Mouse (Mus musculus) CD4-positive, CD25-positive, alpha-beta regulatory T cell, adult 2 months (primary cell): ENCODE data around the gene Ccnc.

Source experiments
- DNase-seq: peaks from one replicate; pipeline ENCODE4 v3.0.0-alpha.2; 2012; ENCODE audit warnings: low read depth, low spot score

Ccnc gene

DNA sequence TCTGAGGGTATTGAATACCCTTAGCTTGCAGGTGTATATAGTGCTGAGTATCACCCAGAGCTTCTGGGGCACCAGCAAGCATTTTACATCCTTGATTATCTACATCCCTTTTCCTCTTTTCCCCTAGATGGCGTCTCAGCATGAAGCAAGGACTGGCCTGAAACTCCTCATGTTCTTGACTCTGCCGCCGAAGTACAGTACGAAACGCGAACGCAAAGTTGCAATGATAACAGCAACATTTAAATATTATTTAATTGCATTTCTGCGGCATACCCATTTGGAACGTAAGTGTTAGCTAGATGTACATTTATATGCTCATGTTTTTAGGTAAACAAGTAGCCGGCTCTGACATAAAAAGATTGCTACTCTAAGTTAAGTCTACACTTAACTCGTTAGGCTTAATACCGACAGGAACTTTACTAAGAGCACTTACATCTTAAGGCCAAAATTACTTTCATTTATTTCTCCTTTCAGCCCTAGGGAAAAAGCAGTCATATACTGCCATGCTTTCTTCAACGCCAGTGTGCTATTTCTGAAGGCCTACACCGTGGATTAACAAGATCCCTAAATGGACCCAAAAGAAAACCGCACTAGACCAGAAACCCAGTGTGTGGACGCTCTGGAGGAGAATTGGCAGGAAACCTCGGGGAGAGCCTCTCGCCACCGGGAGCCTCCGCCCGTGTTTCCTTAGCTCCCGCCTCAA is 438 bp upstream of the Ccnc start:
- DNase-seq, result peak; percentile 73

DNA sequence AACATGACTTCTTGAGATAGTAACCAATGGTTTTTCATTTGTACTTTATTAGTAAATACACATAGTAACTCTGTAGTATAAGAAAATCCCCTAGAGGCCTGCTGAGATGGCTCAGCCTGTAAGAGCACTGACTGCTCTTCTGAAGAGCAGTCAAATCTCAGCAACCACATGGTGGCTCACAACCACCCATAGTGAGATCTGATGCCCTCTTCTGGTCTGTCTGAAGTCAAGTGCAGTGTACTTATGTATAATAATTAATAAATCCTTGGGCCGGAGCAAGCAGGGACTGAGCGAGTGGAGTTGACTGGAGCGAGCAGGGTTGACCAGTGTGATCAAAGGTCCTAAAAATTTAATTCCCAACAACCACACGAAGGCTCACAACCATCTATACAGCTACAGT is 11.7 kb downstream of the Ccnc start:
- peak; percentile 21 for DNase-seq

- peak; percentile 16 for DNase-seq
Observed at GRCm38 (mm10) chr4:21744142-21744541, 16.6 kb downstream of the Ccnc start.

GRCm38 (mm10) chr4:21745723-21746122 is 18.2 kb downstream of the Ccnc start:
- DNase-seq, result no peak

DNA sequence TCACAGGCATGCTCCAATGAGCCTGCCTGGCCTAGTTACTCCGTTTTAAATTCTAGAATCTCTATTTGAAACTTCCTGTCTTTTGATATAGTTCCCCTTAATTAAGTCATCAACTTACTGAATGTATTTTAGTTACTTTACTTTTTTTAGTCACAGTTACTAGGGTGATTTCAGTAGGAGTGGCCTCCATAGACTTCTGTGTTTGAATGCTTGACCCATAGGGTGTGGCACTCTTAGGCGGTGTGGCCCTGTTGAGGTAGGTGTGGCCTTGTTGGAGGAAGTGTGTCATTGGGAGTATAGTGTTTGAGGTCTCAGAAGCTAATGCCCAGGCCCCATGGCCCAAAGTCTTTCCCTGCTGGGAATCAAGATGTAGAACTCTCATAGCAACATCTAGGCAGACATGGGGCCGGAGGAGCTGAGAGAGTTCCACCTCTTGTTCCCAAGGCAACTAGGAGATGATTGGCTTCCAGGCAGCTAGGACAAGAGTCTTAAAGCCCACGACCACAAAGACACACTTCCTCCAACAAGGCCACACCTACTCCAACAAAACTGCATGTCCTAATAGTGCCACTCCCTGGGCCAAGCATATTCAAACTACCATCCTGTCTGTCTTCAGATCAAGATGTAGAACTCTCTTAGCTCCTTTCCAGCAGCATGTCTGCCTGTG is 27.8 kb downstream of the Ccnc start:
- peak; percentile 15 for DNase-seq

DNA sequence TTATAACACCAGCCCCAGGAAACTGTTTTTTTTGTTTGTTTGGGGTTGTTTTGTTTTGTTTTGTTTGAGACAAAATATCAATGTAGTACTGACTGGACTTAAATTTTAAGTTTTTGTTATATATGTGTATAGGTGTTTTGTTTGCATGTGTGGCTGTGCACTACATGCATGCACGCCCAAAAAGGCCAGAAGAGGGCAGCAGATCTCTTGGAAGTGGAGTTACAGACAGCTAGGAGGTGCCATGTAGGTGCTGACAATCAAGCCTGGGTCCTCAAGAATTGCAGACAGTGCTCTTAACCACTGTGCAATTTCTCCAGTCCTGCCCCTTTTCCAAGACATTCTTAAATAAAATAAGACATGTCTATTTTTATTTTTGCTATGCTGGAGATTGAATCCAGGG is 31.4 kb downstream of the Ccnc start:
- DNase-seq, result peak; percentile 31

DNA sequence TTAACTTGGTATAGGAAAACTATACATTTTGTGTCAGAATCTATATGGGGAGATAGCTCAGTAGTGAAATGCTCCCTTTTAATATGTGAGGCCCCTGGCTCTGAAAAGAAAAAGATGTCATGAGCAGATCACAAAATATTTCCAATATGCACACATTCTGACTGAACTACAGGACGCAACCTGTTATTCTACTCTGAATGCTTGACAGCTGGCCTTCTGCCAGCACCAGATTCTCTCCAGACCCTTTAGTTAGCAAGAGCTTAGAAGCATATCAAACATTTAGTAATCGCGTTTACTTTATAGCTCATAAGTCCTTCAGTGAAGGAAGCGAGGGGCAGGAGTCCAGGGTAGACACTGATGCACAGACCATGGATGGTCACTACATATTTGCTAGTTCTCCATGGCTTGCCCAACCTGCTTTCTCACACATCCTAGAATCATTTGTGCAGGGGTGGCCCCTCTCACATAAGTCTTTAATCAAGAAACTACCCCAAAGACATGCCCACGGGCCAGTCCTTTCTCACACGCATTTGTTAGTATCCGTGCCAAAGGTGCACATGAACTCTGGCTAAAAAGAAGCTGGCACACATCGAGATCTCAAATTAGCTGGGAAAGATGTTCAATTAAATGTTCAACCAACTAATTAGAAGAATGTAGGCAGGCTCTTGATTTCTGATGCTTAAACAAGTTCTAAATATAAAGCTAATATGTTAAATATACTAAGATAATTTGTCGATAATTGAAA is 34.1 kb downstream of the Ccnc start:
- DNase-seq, result no peak

DNA sequence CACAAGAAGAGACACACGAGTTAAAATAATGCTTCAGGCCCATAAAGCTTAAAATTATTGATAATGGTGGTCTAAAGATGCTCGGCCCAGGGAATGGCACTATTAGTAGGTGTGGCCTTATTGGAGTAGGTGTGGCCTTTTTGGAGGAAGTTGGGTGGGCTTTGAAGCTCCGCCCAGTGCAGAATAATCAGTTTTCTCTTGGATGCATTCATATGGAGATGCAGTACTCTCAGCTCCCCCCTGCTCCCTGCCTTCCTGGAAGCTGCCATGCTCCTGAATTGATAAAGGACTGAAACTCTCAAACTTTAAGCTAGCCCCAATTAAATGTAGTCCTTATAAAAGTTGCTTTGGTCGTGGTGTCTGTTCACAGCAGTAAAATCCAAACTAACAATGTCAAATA is 36.3 kb downstream of the Ccnc start:
- no peak for DNase-seq

DNA sequence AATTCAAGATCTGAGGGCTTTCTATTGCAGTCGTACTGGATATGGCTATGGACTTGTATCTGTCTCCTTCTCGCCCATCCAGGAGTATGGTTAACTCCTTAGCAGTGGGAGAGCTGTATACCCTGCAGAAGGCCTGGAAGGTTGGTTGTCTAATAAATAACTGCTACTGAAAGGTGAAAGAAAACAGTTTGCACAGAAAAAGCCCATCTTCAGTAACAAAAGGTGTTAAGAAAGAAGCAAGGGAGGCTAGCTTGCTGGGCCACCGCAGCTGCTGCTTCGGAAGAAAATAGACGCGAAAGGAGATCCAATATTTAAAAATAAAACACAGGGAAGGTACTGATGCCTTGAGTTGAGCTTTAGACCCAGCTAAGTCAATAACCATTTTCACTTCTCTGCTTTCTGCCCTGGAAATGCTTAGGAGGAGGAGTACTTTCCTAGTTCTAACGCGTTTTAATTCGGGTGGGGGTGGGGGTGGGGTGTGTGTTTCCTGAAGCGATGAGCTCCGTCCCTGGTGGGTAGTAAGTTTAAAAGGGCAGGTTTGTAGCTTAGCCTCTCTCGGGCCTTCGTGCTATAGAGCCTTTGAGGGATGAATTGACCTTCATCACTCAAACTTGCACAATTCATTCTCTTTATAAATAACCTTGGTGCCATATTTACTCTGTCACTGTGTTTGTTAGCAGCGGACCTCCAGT is 38.8 kb downstream of the Ccnc start:
- DNase-seq, result no peak

- peak; percentile 84 for DNase-seq
Observed at GRCm38 (mm10) chr4:21766863-21767304, 39.4 kb downstream of the Ccnc start, which contains the start of the genes Usp45 and Tstd3. Usp45 (plus strand) TSS chr4:21767156. Tstd3 (minus strand) TSS chr4:21767212.

GRCm38 (mm10) chr4:21771064-21771463 is 43.6 kb downstream of the Ccnc start:
- DNase-seq, result no peak

- DNase-seq, result peak; percentile 11
Observed at GRCm38 (mm10) chr4:21772306-21772705, 44.8 kb downstream of the Ccnc start.

- peak; percentile 92 for DNase-seq
Observed at GRCm38 (mm10) chr4:21776091-21776945, 48.8 kb downstream of the Ccnc start.

DNA sequence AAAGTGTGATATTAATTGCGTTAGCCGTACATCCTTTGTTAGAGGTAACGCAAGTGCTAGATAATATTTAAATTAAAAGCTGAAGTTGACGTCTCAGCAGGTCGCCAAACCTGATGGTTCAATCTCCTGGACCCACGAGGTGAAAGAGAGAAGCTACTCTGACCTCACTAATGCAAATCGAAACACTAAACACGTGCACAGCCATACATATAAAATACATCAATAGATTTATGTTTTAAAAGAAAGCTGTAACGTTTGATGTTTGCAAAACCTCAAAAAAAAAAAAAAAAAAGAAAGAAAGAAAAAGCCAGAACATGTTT is 49.4 kb downstream of the Ccnc start:
- peak; percentile 49 for DNase-seq

DNA sequence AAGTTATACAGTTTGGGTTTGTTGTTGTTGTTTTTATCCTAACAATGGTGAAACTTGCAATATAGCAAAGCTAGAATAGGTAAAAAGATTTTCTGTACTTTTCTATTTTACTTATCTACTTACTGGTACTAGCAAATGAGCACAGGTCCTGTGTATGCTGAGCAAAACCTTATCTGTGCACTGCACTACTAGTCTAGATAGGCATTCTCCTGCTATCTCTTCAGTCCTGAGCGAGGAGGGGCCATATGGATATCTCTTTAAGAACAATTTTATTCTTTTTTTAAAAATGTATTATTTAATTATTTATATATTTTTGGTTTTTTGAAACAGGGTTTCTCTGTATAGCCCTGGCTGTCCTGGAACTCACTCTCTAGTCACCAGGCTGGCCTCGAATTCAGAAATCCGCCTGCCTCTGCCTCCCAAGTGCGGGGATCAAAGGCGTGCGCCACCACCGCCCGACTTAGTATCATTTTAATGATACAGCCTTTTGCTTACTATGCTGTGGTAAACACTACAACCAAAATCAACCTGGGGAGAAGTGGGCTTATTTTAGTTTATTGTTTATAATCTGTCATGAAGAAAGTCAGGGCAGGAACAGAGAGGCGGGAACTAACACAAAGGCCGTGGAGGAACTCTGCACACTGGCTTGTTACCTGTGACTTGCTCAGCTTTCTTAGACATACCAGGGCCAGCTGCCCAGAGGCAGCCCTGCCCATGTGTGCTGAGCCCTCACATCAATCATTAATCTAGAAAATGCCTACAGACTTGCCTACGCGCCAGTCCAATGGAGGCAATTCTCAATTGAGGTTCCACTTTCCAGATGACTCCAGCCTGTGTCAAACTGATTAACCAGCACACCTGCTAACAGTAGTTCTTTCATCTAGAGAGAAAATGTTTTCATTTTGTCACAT is 53.6 kb downstream of the Ccnc start:
- DNase-seq, result no peak

GRCm38 (mm10) chr4:21786268-21786667 is 58.8 kb downstream of the Ccnc start:
- DNase-seq, result no peak

GRCm38 (mm10) chr4:21788903-21789302 is 61.4 kb downstream of the Ccnc start:
- DNase-seq, result no peak

GRCm38 (mm10) chr4:21789836-21790235 is 62.3 kb downstream of the Ccnc start:
- DNase-seq, result no peak

GRCm38 (mm10) chr4:21793631-21794030 is 66.1 kb downstream of the Ccnc start:
- no peak for DNase-seq

DNA sequence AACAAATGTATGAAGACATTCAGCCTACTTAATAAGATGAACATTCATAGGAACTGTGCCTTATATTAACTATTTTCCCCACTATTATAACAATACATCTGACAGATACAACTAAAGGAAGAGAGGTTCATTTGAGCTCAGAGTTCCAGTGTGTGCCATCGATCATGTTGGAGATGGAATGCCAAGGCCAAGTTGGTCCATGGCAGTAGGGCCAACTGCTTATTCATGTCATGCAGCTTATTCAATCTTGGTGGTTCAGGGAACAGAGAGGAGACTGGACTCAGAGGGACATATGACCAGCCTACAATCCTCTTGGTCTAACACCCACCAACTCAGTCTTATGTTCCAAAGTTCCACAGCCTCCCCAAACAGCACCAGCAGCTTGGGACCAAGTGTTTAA is 73.5 kb downstream of the Ccnc start:
- no peak for DNase-seq
